Mouse (Mus musculus) liver, embryonic 16.5 days (tissue): ENCODE results near the gene Tbx3. TPM values are rescaled to one million over a fixed set of nuclear protein-coding genes. Genes with fewer than 3 reads are reported as not detected.

ENCODE experiments used
- ATAC-seq: fragments of 200-750 bp; cut with Nextera tagmentation; 2 replicates; pipeline ENCODE4 v1.8.0; 2017; ENCODE audit warnings: low read depth, mild to moderate bottlenecking, moderate number of reproducible peaks, moderate library complexity
- H3K27ac ChIP-seq: fragments of 300-500 bp; sonication (generic); 2 replicates; pipeline ENCODE4 v1.5.1; 2014; ENCODE audit warnings: mild to moderate bottlenecking, low read length
- H3K27me3 ChIP-seq: fragments of 300-500 bp; sonication (generic); 2 replicates; pipeline ENCODE4 v1.6.1; 2014; ENCODE audit warnings: low read depth, low read length, mixed read lengths; ENCODE audit not compliant: control insufficient read depth, insufficient read depth
- H3K36me3 ChIP-seq: fragments of 300-500 bp; sonication (generic); 2 replicates; pipeline ENCODE4 v1.6.1; 2014; ENCODE audit warnings: mild to moderate bottlenecking; ENCODE audit not compliant: control insufficient read depth, insufficient read depth
- H3K4me1 ChIP-seq: fragments of 300-500 bp; sonication (generic); 2 replicates; pipeline ENCODE4 v1.6.1; 2014; ENCODE audit warnings: low read depth, low read length, mixed read lengths; ENCODE audit not compliant: control insufficient read depth
- H3K4me2 ChIP-seq: fragments of 300-500 bp; sonication (generic); 2 replicates; pipeline ENCODE4 v1.6.1; 2014; ENCODE audit warnings: low read depth, low read length, mixed read lengths
- H3K4me3 ChIP-seq: fragments of 300-500 bp; sonication (generic); 2 replicates; pipeline ENCODE4 v1.5.1; 2014; ENCODE audit warnings: low read depth, mild to moderate bottlenecking, low read length
- H3K9ac ChIP-seq: fragments of 300-500 bp; sonication (generic); 2 replicates; pipeline ENCODE4 v1.6.1; 2014; ENCODE audit warnings: low read depth, low read length
- H3K9me3 ChIP-seq: fragments of 300-500 bp; sonication (generic); replicated peaks from 2 replicates; pipeline ENCODE4 v1.6.1; 2016; ENCODE audit warnings: low read length; ENCODE audit not compliant: control insufficient read depth
- WGBS: fragments of 180-500 bp; shearing (Covaris S2); extraction: QIAGEN DNeasy Blood & Tissue Kit; methylation state at CpG from one replicate; pipeline ENCODE4 v1.1.7; 2014; ENCODE audit not compliant: insufficient replicate concordance; 5-methylcytosine and 5-hydroxymethylcytosine counted together
- polyA plus RNA-seq: library from polyadenylated mRNA; unstranded; fragments of >200 nt; fragmentation: Nextera tagmentation; extraction: Ambion mirVana; gene quantifications from 2 replicates; pipeline ENCODE4 v1.2.1, GENCODE M21; 2015

Tbx3 gene
- polyA plus RNA-seq, 1 experiment from 2014 or later: 2.7 TPM

DNA sequence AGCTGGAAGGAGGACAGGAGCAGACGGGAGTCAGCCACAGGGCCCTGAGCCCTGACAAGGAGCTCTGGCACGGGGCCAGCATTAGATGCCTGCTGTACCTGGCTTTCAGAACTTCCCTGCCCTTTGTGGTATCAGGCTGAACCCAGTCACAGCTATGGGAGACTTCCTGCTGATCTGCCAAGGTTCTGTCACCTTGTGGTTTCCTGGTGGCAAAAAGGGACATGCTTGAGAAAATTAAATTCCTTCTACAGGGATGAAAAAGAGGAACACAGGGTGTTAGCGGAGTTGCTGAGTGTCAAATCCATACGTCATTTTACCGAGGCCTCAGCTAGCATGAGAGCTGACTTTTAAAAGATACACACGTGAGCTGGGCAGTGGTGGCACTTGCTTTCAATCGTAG is 62.5 kb downstream of the Tbx3 start:
- Histone ChIP-seq H3K4me1 (no peaks in the 10 kb centered on the region), H3K9ac (no peak overlapping the region), H3K27me3 (no peaks in the 10 kb centered on the region), H3K4me2 (no peak overlapping the region), H3K36me3 (no peaks in the 10 kb centered on the region), H3K27ac (no peak overlapping the region), H3K9me3 (no peaks in the 10 kb centered on the region), H3K4me3 (no peak overlapping the region)
- ATAC-seq: no peak
- 10% methylated on average over 7 of the region's 7 CpGs for WGBS

Other genes with a start within 250 kb of the Tbx3 start
- gene Tbx5, start 162.0 kb downstream of the Tbx3 start, polyA plus RNA-seq: not detected in 2 replicates